Mouse (Mus musculus) heart, adult 2 months (tissue): ENCODE measurements around the gene Fto. TPM values are rescaled to one million over a fixed set of nuclear protein-coding genes. Genes with fewer than 3 reads are reported as not detected.

ENCODE experiments used
- DNase-seq, 2 experiments: peaks; one replicate each; pipeline ENCODE4 v3.0.0; 2021
- H3K27ac ChIP-seq: fragments of 200-600 bp; 2 replicates; pipeline ENCODE4 v1.8.1; 2022
- H3K27me3 ChIP-seq: fragments of 200-500 bp; 2 replicates; pipeline ENCODE4 v1.6.1; 2012; ENCODE audit warnings: mild to moderate bottlenecking, low read length, inconsistent platforms, mixed read lengths; ENCODE audit not compliant: control insufficient read depth, insufficient read depth
- H3K36me3 ChIP-seq: fragments of 200-500 bp; 2 replicates; pipeline ENCODE4 v1.6.1; 2012; ENCODE audit warnings: low read length, inconsistent platforms; ENCODE audit not compliant: control insufficient read depth, insufficient read depth
- H3K4me1 ChIP-seq: fragments of 200-500 bp; 2 replicates; pipeline ENCODE4 v1.6.1; 2011; ENCODE audit warnings: low read length; ENCODE audit not compliant: control insufficient read depth, insufficient read depth
- H3K4me3 ChIP-seq: fragments of 200-600 bp; 2 replicates; pipeline ENCODE4 v1.8.1; 2022
- H3K79me2 ChIP-seq: fragments of 200-500 bp; replicated peaks from 2 replicates; pipeline ENCODE4 v1.6.1; 2012; ENCODE audit warnings: mild to moderate bottlenecking, inconsistent platforms, low read length, moderate library complexity, mixed read lengths; ENCODE audit not compliant: control insufficient read depth, insufficient read depth
- H3K9ac ChIP-seq: fragments of 200-500 bp; 2 replicates; pipeline ENCODE4 v1.6.1; 2012; ENCODE audit warnings: low read depth, mild to moderate bottlenecking, control low read depth, inconsistent platforms, low read length, mixed read lengths
- CTCF ChIP-seq: fragments of 200-600 bp; IDR thresholded peaks from 2 replicates; pipeline ENCODE4 v1.8.1; 2022; ENCODE audit warnings: antibody characterized with exemption, mild to moderate bottlenecking, moderate library complexity
- EP300 ChIP-seq: fragments of 200-500 bp; IDR thresholded peaks from 2 replicates; pipeline ENCODE4 v1.6.1; 2011; ENCODE audit warnings: low read depth, low read length, control low read depth; ENCODE audit not compliant: insufficient read depth
- POLR2A ChIP-seq: fragments of 200-500 bp; IDR thresholded peaks from 2 replicates; pipeline ENCODE4 v1.6.1; 2011; ENCODE audit warnings: mild to moderate bottlenecking, low read depth, low read length, control low read depth; ENCODE audit not compliant: insufficient read depth
- WGBS: fragments of 180-500 bp; shearing (Covaris S2); methylation state at CpG from one replicate; pipeline ENCODE4 v1.1.7; 2018; 5-methylcytosine and 5-hydroxymethylcytosine counted together
- intact Hi-C: fragments of 180-260 bp; cut with DNase I; formaldehyde crosslinking; loops from one replicate; pipeline ENCODE4 v1.15.1; 2025
- polyA plus RNA-seq: library from polyadenylated mRNA; depleted of rRNA; stranded (reverse); fragments of >200 nt; gene quantifications from 2 replicates; pipeline ENCODE4 v1.2.3, GENCODE M21; 2012
- total RNA-seq, 2 experiments: library from RNA; stranded (reverse); gene quantifications; 2 replicates each; pipeline ENCODE4 v1.2.3; 2021

Fto gene
- total and polyA plus RNA-seq, 3 experiments, result 41.3 to 65.1 (median 57.6) TPM

DNA sequence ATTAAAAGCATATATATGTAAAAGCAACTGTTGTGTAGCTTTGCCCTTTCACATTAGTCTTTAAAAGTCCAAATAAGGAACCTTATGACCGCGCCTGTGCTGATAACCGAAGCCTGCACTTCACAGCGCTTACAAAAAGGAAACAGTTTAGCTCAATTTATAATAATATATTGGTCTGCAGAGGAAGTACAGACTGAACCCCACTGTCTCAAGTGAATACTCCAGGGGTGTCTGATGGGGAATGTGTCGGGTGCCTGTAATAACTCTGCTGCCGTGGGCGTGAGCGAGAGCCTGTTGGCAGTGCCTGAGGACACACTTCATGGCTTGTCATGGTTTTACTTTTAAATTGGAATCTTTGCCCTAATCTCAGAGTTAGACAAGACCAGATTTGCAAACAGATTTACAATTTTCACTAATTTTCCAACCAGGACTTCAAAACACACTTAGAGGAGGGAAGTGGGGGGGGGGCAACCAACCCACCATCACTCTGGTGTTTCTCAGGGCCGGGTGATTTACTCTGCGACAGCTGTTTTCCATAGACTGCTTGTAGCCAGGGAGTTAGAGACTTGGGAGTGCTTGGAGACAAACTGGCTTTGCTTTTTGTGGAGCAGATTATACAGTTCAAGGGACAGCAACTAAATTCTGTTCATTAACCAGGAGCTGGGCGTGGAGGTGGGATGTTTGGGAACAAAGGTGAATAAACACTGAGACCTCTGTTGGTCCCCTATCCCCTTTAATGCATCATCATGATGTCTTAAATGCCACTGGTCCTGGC is 131.5 kb downstream of the Fto start:
- no peaks in the 10 kb centered on the region for H3K79me2 ChIP-seq
- TF ChIP-seq POLR2A, result no peak
- TF ChIP-seq CTCF, result no peak
- TF ChIP-seq EP300, result no peak
- DNase-seq, result no peak
- no peaks in the 10 kb centered on the region; the same call in 1 of the 2 replicates for H3K36me3 ChIP-seq
- 83% methylated on average over 11 of the region's 11 CpGs for WGBS
- peaks cover 1% of the 10 kb centered on the region; the same call in 1 of the 2 replicates for H3K4me1 ChIP-seq
- no peak overlapping the region for H3K9ac ChIP-seq
- no peak overlapping the region for H3K4me3 ChIP-seq
- intact Hi-C loops, result no loop called here
- H3K27me3 ChIP-seq, result no peaks in the 10 kb centered on the region
- no peak overlapping the region for H3K27ac ChIP-seq

- Histone ChIP-seq H3K27ac (no peak overlapping the region), H3K36me3 (no peaks in the 10 kb centered on the region; the same call in 1 of the 2 replicates), H3K4me3 (no peak overlapping the region), H3K79me2 (no peaks in the 10 kb centered on the region), H3K9ac (no peak overlapping the region), H3K27me3 (no peaks in the 10 kb centered on the region), H3K4me1 (peaks cover under 1% of the 10 kb centered on the region; the same call in 1 of the 2 replicates)
- TF ChIP-seq EP300 (no peak), POLR2A (no peak), CTCF (no peak)
- intact Hi-C loops, result no loop called here
- 83% methylated on average over 10 of the region's 10 CpGs for WGBS
- peak; percentile 31 to 32 for DNase-seq
These were observed 132.2 kb downstream of the Fto start for GRCm38 (mm10) chr8:91445516-91445915.

GRCm38 (mm10) chr8:91446008-91446407 is 132.7 kb downstream of the Fto start:
- Histone ChIP-seq H3K27ac (no peak overlapping the region), H3K4me1 (no peaks in the 10 kb centered on the region; the same call in 1 of the 2 replicates), H3K27me3 (no peaks in the 10 kb centered on the region), H3K4me3 (no peak overlapping the region), H3K36me3 (no peaks in the 10 kb centered on the region; the same call in 1 of the 2 replicates), H3K79me2 (no peaks in the 10 kb centered on the region; the same call in 1 of the 2 replicates), H3K9ac (no peak overlapping the region)
- 93% methylated on average over 5 of the region's 5 CpGs for WGBS
- no peak for TF ChIP-seq EP300
- TF ChIP-seq CTCF, result no peak
- TF ChIP-seq POLR2A, result no peak
- DNase-seq, result no peak
- intact Hi-C loops, result no loop called here

DNA sequence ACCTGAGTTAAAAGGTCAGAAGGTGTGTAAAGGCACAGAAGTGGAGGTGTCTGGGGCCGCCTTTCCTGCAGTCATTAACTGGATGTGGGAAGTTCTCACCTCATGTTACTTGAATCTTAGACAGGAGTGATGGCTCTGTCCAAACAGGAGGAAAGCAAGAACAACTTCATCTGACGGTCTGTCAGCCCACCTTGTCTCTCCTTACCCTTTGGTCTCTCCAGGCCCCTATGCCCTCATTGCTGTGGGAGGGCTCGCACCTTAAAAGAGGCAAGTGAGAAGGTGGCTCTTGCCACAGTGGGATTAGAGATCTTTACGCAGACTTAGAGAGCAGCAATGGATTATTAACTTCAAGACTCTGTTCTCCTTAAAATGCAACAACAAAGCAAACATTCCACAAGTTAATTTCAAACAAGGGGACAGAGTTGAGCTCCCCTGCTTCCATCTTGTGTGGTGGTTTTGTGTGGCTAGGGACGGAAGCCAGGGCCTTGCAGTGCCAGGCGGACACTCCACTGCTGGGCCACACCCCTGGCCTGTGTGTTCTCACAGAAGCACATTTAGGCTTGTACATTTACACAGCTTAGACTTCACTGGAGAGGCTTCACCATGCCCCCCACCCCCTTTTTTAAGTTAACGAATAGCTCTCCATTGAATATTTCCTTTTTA is 135.5 kb downstream of the Fto start:
- 92% methylated on average over 7 of the region's 7 CpGs for WGBS
- no peak overlapping the region for H3K27ac ChIP-seq
- no peaks in the 10 kb centered on the region; the same call in 1 of the 2 replicates for H3K4me1 ChIP-seq
- no peaks in the 10 kb centered on the region for H3K27me3 ChIP-seq
- no peaks in the 10 kb centered on the region; the same call in none of the 2 replicates for H3K79me2 ChIP-seq
- intact Hi-C loops, result no loop called here
- no peak overlapping the region for H3K9ac ChIP-seq
- no peak overlapping the region for H3K4me3 ChIP-seq
- no peak for DNase-seq
- H3K36me3 ChIP-seq, result no peaks in the 10 kb centered on the region
- no peak for TF ChIP-seq EP300
- TF ChIP-seq POLR2A, result no peak
- no peak for TF ChIP-seq CTCF

- H3K27me3 ChIP-seq, result no peaks in the 10 kb centered on the region
- no peak overlapping the region for H3K27ac ChIP-seq
- 100% methylated on average over 2 of the region's 2 CpGs for WGBS
- no peak overlapping the region for H3K4me3 ChIP-seq
- H3K9ac ChIP-seq, result no peak overlapping the region
- no peak for DNase-seq
- intact Hi-C loops, result no loop called here
- TF ChIP-seq EP300 (no peak), POLR2A (no peak), CTCF (no peak)
- H3K4me1 ChIP-seq, result no peaks in the 10 kb centered on the region
- H3K36me3 ChIP-seq, result no peaks in the 10 kb centered on the region
- H3K79me2 ChIP-seq, result no peaks in the 10 kb centered on the region; the same call in none of the 2 replicates
These were observed 141.6 kb downstream of the Fto start for GRCm38 (mm10) chr8:91454926-91455325.

- TF ChIP-seq POLR2A (no peak), EP300 (no peak), CTCF (no peak)
- WGBS, result 84% methylated on average over 5 of the region's 5 CpGs
- H3K9ac ChIP-seq, result no peak overlapping the region
These were observed 142.3 kb downstream of the Fto start for GRCm38 (mm10) chr8:91455591-91455990.

More at GRCm38 (mm10) chr8:91455591-91455990, 142.3 kb downstream of the Fto start:
- Histone ChIP-seq H3K79me2 (no peaks in the 10 kb centered on the region; the same call in none of the 2 replicates), H3K27me3 (no peaks in the 10 kb centered on the region), H3K36me3 (no peaks in the 10 kb centered on the region), H3K27ac (no peak overlapping the region), H3K4me3 (no peak overlapping the region), H3K4me1 (no peaks in the 10 kb centered on the region)
- no peak for DNase-seq
- intact Hi-C loops, result no loop called here
